Mouse (Mus musculus) hindbrain, postnatal 0 days (tissue): ENCODE measurements around the gene Sall4. TPM values are rescaled to one million over a fixed set of nuclear protein-coding genes. Genes with fewer than 3 reads are reported as not detected.

Experiments
- ATAC-seq: fragments of 200-750 bp; cut with Nextera tagmentation; 2 replicates; pipeline ENCODE4 v1.8.0; 2017; ENCODE audit warnings: mild to moderate bottlenecking, moderate TSS enrichment, moderate library complexity
- DNase-seq: peaks from one replicate; pipeline ENCODE4 v3.0.0-alpha.2; 2015; ENCODE audit warnings: low spot score
- H3K27ac ChIP-seq: fragments of 300-500 bp; sonication (generic); 2 replicates; pipeline ENCODE4 v1.5.1; 2014; ENCODE audit warnings: mild to moderate bottlenecking
- H3K27me3 ChIP-seq: fragments of 300-500 bp; sonication (generic); 2 replicates; pipeline ENCODE4 v1.6.1; 2014; ENCODE audit warnings: low read length, mixed read lengths; ENCODE audit not compliant: insufficient read depth
- H3K36me3 ChIP-seq: fragments of 300-500 bp; sonication (generic); 2 replicates; pipeline ENCODE4 v1.6.1; 2014; ENCODE audit warnings: low read length, mixed read lengths; ENCODE audit not compliant: insufficient read depth
- H3K4me1 ChIP-seq: fragments of 300-500 bp; sonication (generic); 2 replicates; pipeline ENCODE4 v1.6.1; 2014; ENCODE audit warnings: antibody characterized with exemption, low read length, mixed read lengths; ENCODE audit not compliant: insufficient read depth
- H3K4me2 ChIP-seq: fragments of 300-500 bp; sonication (generic); 2 replicates; pipeline ENCODE4 v1.6.1; 2014; ENCODE audit warnings: low read depth, mild to moderate bottlenecking, low read length, moderate library complexity, mixed read lengths
- H3K4me3 ChIP-seq: fragments of 300-500 bp; sonication (generic); 2 replicates; pipeline ENCODE4 v1.5.1; 2014; ENCODE audit warnings: low read length
- H3K9ac ChIP-seq: fragments of 300-500 bp; sonication (generic); replicated peaks from 2 replicates; pipeline ENCODE4 v1.6.1; 2014; ENCODE audit warnings: mild to moderate bottlenecking, low read length, moderate library complexity, mixed read lengths
- H3K9me3 ChIP-seq: fragments of 300-500 bp; sonication (generic); 2 replicates; pipeline ENCODE4 v1.6.1; 2016; ENCODE audit warnings: low read length, mixed read lengths
- CTCF ChIP-seq: IDR thresholded peaks from 2 replicates; pipeline ENCODE4 v1.5.1; 2016; ENCODE audit warnings: antibody characterized with exemption, control low read depth, low read depth
- WGBS: fragments of 180-500 bp; shearing (Covaris S2); extraction: QIAGEN DNeasy Blood & Tissue Kit; methylation state at CpG from one replicate; pipeline ENCODE4 v1.1.7; 2014; 5-methylcytosine and 5-hydroxymethylcytosine counted together
- polyA plus RNA-seq: library from polyadenylated mRNA; unstranded; fragments of >200 nt; fragmentation: Nextera tagmentation; extraction: Ambion mirVana; gene quantifications from 2 replicates; pipeline ENCODE4 v1.2.1, GENCODE M21; 2015
- total RNA-seq: library from RNA; depleted of rRNA; stranded (reverse); fragments of >200 nt; gene quantifications from 2 replicates; pipeline ENCODE4 v1.2.3, GENCODE M21; 2014; rRNA removed

The Sall4 gene
- total and polyA plus RNA-seq, 2 experiments from 2014 or later: 0.16 to 0.31 TPM

GRCm38 (mm10) chr2:168707766-168708165 is 60.0 kb downstream of the Sall4 start:
- DNase-seq: no peak
- Histone ChIP-seq H3K4me1 (no peaks in the 10 kb centered on the region), H3K4me2 (no peak overlapping the region), H3K27me3 (no peaks in the 10 kb centered on the region), H3K4me3 (no peak overlapping the region), H3K27ac (no peak overlapping the region), H3K36me3 (peaks cover 27% of the 10 kb centered on the region), H3K9ac (no peak overlapping the region), H3K9me3 (no peaks in the 10 kb centered on the region)
- 52% methylated on average over 9 of the region's 9 CpGs for WGBS
- ATAC-seq: no peak
- TF ChIP-seq CTCF: no peak

GRCm38 (mm10) chr2:168702266-168702665 is 65.5 kb downstream of the Sall4 start:
- H3K4me2 ChIP-seq: 0 out of 2 replicates have a peak overlapping the region, but pooled peaks have one; percentile 10
- no peak overlapping the region for H3K9ac ChIP-seq
- peaks cover 23% of the 10 kb centered on the region for H3K36me3 ChIP-seq
- ATAC-seq (peak; percentile 87), DNase-seq (peak; percentile 78)
- H3K4me1 ChIP-seq: no peaks in the 10 kb centered on the region
- H3K27me3 ChIP-seq: no peaks in the 10 kb centered on the region
- no peak for TF ChIP-seq CTCF
- no peak overlapping the region for H3K4me3 ChIP-seq
- WGBS: 17% methylated on average over 13 of the region's 13 CpGs
- no peaks in the 10 kb centered on the region for H3K9me3 ChIP-seq
- peak overlapping the region; percentile 67 for H3K27ac ChIP-seq

Other genes with a start within 250 kb of the Sall4 start
- gene Nfatc2, start 166.3 kb downstream of the Sall4 start, total RNA-seq: 7.4 and 8.5 TPM in 2 replicates
- 6.5 and 6.6 TPM in 2 replicates for gene Nfatc2, start 166.3 kb downstream of the Sall4 start, polyA plus RNA-seq
- 577 and 607 TPM in 2 replicates for gene Atp9a, start 25.5 kb downstream of the Sall4 start, total RNA-seq
- gene Atp9a, start 25.5 kb downstream of the Sall4 start, polyA plus RNA-seq: 127 and 130 TPM in 2 replicates
- 32.1 and 44.3 TPM in 2 replicates for gene Zfp64, start 187.6 kb upstream of the Sall4 start, total RNA-seq
- 24.9 and 27.5 TPM in 2 replicates for gene Zfp64, start 187.6 kb upstream of the Sall4 start, polyA plus RNA-seq